Mouse (Mus musculus) urinary bladder, postnatal 36 days (tissue): Measurements from ENCODE around the gene Smad5.

ENCODE experiments used
- DNase-seq, 2 experiments: peaks; one replicate each; pipeline ENCODE4 v3.0.0; 2022; ENCODE audit warnings: low spot score in 2 of 2, mixed read lengths in 1 of 2

Smad5 gene

DNA sequence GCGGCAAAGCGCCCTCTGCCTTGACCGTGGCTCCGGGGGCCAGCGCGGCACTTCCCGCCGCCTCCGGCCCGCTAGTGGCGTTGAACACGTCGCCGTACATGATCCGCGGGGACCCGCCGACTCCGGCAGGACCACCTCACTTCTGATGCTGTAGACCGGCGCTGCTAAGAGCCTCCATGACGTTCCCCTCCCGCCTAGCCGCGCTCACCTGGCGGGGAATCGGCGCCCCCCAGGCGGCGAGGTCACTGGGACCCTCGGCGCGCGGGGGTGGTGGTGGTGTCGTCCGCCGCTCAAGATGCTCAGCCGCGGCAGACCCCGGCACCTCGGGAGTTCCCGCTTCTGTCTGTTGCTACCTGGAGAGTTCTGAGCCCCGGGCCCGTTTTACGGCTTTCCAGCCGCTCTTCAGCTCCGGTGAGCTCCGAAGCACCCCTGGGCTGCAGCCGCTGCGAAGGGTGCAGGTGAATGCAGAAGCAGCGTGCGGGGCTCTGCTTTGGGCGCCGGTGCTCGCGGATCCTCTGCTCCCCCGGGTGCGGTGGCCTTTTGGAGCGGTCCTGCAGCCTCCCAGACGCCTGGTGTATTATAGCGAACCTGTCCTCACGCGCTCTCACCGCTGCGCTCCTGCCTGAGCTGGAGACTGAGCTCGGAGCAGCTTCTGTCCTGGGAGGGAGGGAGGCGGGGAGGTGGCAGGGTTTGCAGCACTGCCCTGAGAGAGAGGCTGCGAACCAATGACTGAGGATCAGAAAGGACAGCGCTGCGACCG lies 50.6 kb downstream of the Smad5 start, which contains the start of gene Gm45623:
Gene Gm45623, minus strand, starts transcription at position 636 of the 760 bp plus-strand sequence.
- DNase-seq, result no peak

DNA sequence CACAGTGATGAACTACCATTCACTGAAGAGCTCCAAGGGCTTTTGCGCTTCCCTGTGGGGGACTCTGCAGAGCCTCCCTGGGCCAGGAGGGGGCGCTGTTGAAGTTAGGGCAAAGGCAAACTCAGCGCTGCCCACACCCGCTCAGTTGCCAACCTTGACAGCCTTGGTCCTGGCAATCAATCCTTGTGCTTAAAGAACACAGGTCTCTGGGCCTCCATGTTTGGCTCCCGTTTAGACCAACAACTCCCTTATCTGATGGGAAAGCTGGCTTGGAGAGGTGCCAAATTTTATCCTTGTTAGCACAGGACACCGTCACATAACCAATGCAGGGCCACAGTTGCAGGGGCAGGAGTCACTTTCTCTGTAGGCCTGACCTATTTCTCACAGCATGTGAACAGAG lies 53.1 kb downstream of the Smad5 start:
- DNase-seq, result no peak

DNA sequence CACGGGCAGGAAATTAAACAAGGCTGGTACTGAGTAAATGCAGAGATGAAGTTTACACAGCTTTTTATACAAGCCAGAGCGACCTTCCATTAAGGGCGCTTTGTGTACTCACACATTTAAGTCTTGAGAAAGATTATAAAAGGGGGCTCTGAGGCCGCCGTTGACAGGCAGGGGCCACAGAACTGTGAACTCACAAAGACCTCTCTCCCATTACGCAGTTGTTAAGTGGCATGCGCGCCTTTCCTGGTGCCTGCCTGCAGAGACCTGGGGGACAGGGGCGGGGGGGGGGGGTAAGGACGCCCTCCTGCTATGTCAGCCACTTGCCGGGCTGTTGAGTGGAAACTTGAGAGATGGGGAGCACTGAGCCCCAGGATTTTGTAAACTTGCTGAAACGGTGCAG lies 54.4 kb downstream of the Smad5 start:
- no peak for DNase-seq

DNA sequence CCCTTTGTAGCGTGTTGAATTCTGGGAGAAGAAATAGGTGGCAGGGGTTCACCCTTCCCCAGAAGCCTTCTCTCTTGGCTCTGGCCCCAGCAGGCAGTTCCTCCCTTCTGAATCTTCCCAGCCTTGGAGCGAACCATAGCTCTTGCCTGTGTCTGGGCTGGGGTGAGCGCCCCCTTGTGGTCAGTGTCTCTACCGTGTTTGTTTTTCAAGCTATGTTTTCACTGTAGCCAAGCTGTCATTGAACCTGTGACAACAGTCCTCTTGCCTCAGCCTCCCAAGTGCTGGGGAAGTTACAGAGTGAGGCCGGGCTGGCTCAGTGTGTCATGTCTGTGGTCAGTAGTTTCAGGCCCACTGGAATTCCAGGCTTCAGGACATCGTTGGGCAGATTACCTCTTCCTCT lies 55.7 kb downstream of the Smad5 start:
- peak; percentile 48 to 67 for DNase-seq

DNA sequence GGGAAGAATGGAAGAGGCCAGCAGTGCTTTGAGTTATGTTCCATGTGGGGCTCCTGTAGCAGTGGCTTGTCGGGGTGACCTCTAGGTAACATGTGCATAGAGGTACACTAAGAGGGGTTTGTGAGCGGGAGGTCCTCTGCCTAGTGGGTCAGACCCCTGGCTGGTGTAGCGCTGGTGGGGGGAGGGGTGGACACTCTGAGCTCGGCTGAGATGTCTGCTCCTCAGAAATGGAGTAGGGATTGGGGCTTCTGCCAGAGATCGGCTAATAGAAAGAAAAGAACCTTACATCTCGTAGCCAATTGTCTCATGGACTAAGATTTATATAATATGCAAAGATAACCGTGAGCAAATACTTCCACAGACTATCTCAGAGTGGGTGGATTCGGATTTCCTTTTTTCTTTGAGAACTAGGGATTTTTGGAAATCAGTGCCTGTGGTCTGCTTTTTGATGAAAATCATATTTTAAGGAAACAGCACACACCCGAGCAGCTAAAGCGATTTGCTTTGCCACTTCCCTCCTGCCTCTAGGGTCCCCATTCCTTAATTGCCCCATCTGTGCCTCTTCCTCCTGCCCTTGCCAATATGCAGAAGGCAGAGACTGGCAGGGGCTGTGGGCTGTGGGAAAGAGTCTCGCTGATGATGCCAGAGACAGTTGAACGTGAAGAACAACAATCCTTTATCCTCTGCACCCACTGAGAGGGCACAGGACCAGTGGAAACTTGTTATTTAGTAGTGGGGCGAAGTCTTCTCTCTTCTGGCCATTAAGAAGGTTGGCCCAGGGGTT lies 59.8 kb downstream of the Smad5 start:
- no peak for DNase-seq

DNA sequence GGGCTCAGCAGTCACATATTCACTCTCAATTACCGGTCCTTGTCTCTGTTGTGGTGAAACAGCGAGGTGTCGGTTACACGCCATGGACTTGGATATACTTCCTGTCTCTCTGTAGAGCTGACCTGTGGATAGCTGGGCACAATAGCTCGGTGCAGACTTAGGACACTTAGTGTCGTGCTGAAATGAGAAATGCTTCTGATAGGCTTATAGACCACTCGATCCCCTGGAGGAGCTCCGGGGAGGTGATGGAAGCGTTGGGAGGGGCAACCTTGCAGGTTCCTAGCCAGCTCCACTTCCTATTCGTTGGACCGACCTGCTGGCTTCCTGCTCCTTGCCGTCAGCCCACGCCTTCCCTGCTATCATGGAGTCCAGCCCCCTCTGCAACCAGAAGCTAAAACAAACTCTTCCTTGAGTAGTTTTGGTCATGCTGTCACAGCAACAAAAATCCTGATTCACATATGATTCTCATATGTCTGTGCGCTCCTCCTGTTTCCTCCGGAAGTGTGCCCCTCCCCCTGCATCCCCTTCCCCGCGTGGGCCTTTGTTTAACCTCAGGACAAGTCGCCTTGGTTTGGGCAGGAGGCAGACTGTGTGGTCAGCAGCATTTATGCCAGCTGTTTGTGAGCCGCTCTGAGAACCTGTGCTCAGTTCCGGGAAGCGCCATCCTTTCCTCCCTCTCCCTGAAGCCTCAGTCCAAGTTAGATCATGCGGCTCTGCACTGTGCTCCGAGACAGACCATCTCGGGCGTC lies 62.6 kb downstream of the Smad5 start:
- no peak for DNase-seq

DNA sequence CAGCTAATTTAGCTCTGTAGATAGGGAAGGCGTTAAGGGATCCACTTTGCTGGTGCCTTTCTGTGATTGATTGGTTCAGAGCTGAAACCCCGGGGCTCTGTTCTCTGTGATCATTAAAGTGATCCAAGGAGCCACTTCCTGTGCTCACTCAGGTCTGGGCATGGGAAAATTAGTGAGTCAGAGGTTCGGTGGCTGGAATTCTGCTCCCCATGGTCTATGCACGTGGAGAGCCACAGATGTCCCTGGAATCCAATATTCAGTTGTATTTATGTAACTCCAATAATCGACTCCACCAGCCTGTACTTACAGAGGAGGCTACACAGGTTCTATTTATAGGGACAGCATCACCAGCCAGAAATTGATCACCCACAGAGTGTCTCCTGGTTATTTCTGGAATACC lies 63.4 kb downstream of the Smad5 start:
- no peak for DNase-seq

DNA sequence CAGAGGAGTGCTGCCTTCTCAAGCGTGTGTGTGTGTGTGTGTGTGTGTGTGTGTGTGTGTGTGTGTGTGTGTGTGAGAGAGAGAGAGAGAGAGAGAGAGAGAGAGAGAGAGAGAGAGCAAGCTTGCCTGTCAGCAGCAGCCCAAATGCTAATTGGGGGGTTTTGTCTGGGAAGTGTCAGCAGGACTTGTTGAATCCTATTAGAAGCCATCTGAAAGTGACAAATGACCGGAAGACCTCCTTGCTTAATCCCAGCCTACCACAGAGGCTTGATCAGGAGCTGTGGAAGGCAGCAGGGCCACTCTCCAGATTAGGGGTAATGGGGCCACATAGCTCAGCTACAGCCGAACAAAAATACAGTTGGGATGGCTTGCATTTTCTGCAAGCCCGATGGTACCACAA lies 66.6 kb downstream of the Smad5 start:
- no peak for DNase-seq

DNA sequence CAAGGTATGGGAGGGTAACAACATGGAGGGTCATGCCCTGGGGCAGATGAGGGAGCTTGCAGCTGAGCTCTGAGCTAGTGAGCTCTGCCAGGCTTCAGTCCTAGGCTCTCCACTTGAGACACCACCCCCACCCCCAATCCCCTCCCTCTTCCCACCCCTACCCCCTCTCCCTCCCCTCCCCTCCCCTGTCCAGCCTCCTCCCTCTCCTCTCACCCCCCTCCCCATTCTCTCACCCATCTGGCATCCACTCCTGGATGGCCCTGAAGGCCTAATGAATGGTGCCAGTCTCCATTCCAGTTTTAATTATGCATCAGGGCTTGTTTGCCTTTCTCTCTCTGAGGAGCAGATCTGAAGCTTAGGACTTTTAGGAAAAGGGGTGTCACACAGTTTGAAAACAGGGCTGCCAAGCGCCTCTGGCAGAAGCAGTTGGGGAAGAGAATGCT lies 67.3 kb downstream of the Smad5 start:
- DNase-seq, result no peak

DNA sequence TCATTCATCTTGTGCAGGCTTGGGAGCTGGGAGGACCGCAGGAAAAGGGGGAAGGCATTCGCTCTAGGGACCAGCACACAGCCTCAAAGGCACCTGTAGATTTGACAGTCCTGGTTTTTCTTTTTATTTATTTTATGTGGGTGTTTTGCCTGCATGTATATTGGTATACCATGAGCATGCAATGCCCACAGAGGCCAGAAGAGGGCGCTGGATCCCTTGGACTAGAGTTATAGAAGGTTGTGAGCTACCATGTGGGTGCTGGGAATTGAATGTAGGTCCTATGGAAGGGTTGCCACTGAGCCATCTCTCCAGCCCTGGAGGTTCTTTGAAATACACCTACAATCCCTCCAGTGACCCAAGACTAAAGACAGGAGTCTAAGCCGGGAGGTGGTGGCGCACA lies 68.0 kb downstream of the Smad5 start:
- no peak for DNase-seq

DNA sequence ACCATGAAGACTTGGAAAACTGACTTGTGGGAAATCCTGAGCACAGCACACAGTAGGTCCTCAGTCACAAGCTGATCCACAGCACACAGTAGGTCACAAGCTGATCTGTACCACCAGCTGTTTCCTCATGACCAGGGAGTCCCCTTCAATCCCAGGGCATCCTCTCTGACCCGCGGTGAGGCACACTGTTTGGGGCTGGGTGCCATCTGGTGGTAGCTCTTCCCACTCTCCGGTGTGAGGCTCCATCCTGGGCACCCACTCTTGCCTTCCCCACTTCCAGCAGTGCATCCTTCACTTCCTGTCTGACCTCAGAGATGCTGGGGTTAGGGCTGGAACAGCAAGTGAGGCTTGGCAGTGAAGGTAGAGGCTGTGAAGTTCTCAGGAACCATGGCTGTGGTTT lies 69.8 kb downstream of the Smad5 start:
- no peak for DNase-seq

DNA sequence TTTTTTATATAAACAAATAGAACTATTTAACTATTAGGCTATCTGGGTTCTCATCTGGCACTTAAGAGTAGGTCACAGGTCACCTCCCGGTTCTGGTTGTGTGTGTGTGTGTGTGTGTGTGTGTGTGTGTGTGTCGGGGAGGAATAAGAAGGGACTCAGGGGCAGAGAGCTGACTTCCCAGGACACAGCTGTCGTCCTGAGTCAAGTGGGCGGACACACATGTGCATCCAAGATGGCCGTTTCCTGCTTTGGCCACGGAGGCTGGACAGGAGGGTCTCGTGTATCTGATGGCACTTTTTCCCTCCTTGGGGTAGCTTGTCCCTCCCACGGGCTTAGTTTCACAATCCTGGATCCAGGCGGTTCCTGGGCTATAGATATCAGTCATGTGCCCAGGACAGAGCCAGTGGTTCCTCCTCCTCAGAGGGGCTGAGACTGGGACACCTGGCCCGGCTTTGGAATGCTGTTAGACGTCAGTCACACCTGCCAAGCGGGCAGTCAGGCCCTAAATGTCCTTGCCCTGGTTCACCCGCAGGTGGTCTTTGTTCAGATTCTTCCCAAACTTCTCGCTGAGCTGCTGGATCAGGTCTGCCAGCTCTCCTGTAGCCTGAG lies 70.6 kb downstream of the Smad5 start:
- no peak for DNase-seq

DNA sequence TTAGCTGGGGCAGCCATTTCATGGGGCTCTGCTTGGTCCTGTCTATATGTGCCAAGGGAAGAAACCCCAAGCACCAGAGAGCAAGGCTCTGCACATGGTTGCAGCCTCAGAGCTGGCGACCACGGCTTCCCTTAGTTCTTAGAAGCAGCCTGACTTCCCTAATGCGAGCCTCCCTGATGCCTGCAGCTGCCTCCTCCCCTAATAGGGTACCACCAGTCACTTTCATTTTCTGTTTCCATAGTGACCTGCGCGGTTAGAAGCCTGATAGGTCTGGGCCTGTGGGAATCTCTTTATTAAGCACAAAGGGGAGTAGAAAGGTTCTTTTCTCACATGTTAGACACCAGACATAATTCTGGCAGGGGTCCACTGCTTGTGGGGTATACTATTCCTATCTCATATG lies 71.5 kb downstream of the Smad5 start:
- DNase-seq, result no peak

DNA sequence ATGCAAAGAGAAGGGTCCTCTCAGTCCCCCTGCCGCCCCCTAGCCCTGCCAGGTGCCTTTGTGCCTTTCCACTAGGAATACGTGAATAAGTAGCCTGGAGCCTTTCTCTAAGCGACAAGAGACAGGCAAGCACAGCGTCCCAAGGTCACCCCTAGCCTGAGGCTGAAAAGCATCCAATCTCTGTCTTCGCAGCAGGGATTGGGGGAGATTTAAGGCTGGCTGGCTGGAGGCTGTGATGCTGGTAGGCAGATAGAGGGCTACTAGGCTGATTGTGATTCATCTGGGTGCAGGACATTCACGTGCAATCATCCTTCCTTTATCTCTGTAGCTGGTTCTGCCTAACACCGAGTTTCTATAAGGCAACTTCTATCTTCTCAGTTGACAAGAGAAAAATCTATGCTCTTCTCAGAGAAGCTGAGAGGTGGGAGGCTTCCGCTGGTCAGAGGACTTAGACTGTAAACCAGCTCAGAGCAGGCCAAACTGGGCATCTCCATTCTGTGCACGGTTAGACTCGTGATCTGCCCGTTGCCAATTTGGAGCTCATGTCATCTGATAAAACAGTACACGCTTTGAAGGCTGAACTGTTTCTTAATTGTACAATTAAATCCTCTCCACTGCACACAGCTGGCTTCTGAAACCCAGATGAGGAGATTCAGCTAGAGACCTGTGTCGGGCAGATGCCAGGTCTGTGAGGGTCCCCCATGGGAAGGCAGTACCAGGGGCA lies 78.1 kb downstream of the Smad5 start:
- DNase-seq, result no peak

DNA sequence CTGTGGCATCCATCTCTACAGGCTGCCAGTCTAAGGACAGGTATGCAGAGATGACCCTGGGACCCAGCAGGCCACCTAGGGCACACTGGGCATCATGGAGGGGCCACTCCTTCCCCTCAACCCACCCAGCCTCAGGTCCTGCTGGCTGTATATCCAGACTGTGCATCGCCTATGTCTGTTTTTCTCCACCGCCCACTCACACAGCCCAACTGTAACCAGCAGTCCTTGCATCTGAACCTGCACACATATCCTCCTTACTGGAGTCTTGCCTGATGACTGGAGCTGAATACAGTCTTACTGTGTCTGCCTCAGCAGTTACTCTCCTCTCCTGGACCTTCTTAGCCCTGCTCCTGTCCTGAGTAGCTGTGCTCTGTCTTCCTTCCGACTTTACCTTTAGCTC lies 78.9 kb downstream of the Smad5 start:
- DNase-seq, result no peak

DNA sequence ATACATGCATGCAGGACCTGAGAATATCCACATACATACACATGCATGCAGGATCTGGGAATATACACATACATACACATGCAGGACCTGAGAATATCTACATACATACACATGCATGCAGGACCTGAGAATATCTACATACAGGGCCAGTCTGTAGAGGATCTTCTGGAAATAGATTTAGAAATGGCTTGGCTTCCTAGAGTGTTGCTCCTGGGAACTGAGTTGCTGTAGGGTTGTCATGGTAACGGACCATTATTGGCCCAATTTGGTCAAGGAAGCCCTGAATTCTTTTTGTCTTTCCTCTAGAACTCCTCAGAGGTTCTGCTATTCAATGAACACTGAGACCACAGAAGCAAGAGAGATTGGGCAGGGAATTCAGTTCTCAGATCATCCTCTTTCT lies 79.8 kb downstream of the Smad5 start:
- DNase-seq, result no peak

DNA sequence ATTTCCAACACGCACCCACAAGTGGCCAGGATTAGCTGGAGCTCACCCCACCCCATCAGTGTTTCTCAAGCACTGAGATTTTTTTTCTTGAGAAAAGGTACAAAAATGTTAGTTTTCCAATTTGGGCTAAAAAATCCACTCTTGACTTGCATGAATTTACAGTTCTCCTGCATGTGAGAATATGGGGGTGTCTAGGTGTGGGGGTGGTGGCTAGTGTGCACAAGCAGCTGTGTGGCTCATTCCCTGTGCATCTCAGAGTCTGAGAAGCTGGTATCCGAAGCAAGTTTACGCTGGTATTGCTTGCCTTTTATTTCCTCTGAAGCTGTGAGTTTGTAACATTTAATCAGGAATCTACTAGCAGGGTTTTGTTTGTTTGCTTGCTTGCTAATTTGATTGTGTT lies 87.9 kb downstream of the Smad5 start:
- DNase-seq, result no peak
